Mouse (Mus musculus): ENCODE results near the gene Tmem37. TPM values are rescaled to one million over a fixed set of nuclear protein-coding genes. Genes with fewer than 3 reads are reported as not detected.

Tmem37 gene
- polyA plus RNA-seq, 2 experiments, result 6.2 to 9.7 TPM

DNA sequence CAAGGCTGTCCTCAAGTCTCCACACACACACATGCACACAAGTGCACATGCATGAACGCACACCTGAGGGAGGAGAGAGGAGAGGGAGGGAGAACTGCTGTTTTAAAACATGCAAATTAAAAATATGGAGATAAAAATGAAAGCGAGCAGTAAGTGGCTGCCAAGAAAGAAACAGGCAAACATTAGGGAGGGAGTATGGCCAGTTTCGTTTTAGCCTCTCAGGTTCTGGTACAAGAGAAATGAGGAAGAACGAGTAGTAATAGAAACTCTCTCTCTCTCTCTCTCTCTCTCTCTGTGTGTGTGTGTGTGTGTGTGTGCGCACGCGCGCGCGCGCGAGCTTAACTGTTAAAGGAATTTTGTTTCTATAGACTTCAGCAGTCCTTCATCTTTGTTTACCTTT is 54.4 kb downstream of the Tmem37 start:
- Histone ChIP-seq H3K27ac (replicated peaks; ENCODE audit: low read depth, low read length) (no peak overlapping the region), H3K4me2 (replicated peaks; ENCODE audit: low read depth, low read length, severe bottlenecking) (no peak overlapping the region), H3K36me3 (ENCODE audit: control insufficient read depth, insufficient read depth, low read length) (no peaks in the 10 kb centered on the region), H3K9ac (ENCODE audit: low read depth, low read length, severe bottlenecking) (no peak overlapping the region), H3K9me3 (ENCODE audit: control insufficient read depth, low read length) (no peaks in the 10 kb centered on the region), H3K4me3 (replicated peaks; ENCODE audit: low read length) (no peak overlapping the region), H3K4me1 (ENCODE audit: control insufficient read depth, insufficient read depth, low read length) (no peaks in the 10 kb centered on the region), H3K27me3 (ENCODE audit: control insufficient read depth, insufficient read depth, low read length) (no peaks in the 10 kb centered on the region)
- no peak for TF ChIP-seq POLR2A (IDR thresholded peaks at IDR 0.05; ENCODE audit: borderline replicate concordance, extremely low read depth, insufficient read depth, insufficient read length)
- ATAC-seq (ENCODE audit: low FRiP score, low read depth) (no peak), DNase-seq (ENCODE audit: low spot score) (no peak)
- WGBS, result 94% methylated on average over 12 of the region's 12 CpGs

DNA sequence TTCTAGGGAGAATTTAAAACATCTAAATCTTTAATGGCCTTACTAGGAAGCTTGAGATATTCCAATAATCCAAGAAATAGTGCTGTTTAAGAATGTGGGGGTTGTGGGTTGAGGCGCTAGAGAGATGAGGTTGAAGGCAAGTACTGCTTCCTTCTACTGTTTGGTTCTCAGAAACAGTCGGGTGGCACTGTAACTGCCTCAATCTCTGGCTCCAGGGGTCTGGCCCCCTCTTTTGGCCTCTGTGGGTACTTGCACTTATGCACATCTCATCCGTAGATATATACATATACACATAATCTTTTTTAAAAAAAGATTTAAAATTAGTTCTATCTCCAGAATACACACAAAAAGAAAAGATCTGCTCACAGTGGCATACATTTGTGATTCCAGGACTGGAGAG is 55.0 kb downstream of the Tmem37 start:
- TF ChIP-seq POLR2A (IDR thresholded peaks at IDR 0.05; ENCODE audit: borderline replicate concordance, extremely low read depth, insufficient read depth, insufficient read length), result no peak

More for the DNA sequence above, 55.0 kb downstream of the Tmem37 start:
- 71% methylated on average over 3 of the region's 3 CpGs for WGBS
- Histone ChIP-seq H3K27me3 (ENCODE audit: control insufficient read depth, insufficient read depth, low read length) (no peaks in the 10 kb centered on the region), H3K9me3 (ENCODE audit: control insufficient read depth, low read length) (no peaks in the 10 kb centered on the region), H3K4me2 (replicated peaks; ENCODE audit: low read depth, low read length, severe bottlenecking) (no peak overlapping the region), H3K36me3 (ENCODE audit: control insufficient read depth, insufficient read depth, low read length) (no peaks in the 10 kb centered on the region), H3K4me1 (ENCODE audit: control insufficient read depth, insufficient read depth, low read length) (no peaks in the 10 kb centered on the region), H3K27ac (replicated peaks; ENCODE audit: low read depth, low read length) (no peak overlapping the region), H3K9ac (ENCODE audit: low read depth, low read length, severe bottlenecking) (no peak overlapping the region), H3K4me3 (replicated peaks; ENCODE audit: low read length) (no peak overlapping the region)
- ATAC-seq (ENCODE audit: low FRiP score, low read depth) (no peak), DNase-seq (ENCODE audit: low spot score) (no peak)

Other genes with a start within 250 kb of the Tmem37 start
- gene Ptpn4, start 236.5 kb downstream of the Tmem37 start, polyA plus RNA-seq (2012; rRNA removed), result 4.2 and 4.3 TPM in 2 replicates
- 7.4 and 7.5 TPM in 2 replicates for gene Ptpn4, start 236.5 kb downstream of the Tmem37 start, polyA plus RNA-seq (2014; fragmentation: Nextera tagmentation; extraction: Ambion mirVana)
- gene Tmem177, start 160.9 kb downstream of the Tmem37 start, polyA plus RNA-seq (2012; rRNA removed), result 6.1 and 6.5 TPM in 2 replicates
- gene Tmem177, start 160.9 kb downstream of the Tmem37 start, polyA plus RNA-seq (2014; fragmentation: Nextera tagmentation; extraction: Ambion mirVana), result 6.8 and 7.8 TPM in 2 replicates
- gene Cfap221, start 76.8 kb downstream of the Tmem37 start, polyA plus RNA-seq (2012; rRNA removed), result 0.06 TPM in 1 of 2 replicates, not detected in the other
- gene Cfap221, start 76.8 kb downstream of the Tmem37 start, polyA plus RNA-seq (2014; fragmentation: Nextera tagmentation; extraction: Ambion mirVana), result 0.18 TPM in 1 of 2 replicates, not detected in the other
- gene Sctr, start 67.2 kb downstream of the Tmem37 start, polyA plus RNA-seq (2012; rRNA removed), result 0.55 and 0.82 TPM in 2 replicates
- gene Sctr, start 67.2 kb downstream of the Tmem37 start, polyA plus RNA-seq (2014; fragmentation: Nextera tagmentation; extraction: Ambion mirVana), result 0.29 TPM in 1 of 2 replicates, not detected in the other
- 313 and 381 TPM in 2 replicates for gene Dbi, start 47.0 kb upstream of the Tmem37 start, polyA plus RNA-seq (2012; rRNA removed)
- 660 and 749 TPM in 2 replicates for gene Dbi, start 47.0 kb upstream of the Tmem37 start, polyA plus RNA-seq (2014; fragmentation: Nextera tagmentation; extraction: Ambion mirVana)
- 6.4 and 11.4 TPM in 2 replicates for gene 3110009E18Rik, start 47.1 kb upstream of the Tmem37 start, polyA plus RNA-seq (2012; rRNA removed)
- gene 3110009E18Rik, start 47.1 kb upstream of the Tmem37 start, polyA plus RNA-seq (2014; fragmentation: Nextera tagmentation; extraction: Ambion mirVana), result 19.8 and 20.9 TPM in 2 replicates
- gene Steap3, start 198.6 kb upstream of the Tmem37 start, polyA plus RNA-seq (2012; rRNA removed), result 9.1 and 12.6 TPM in 2 replicates
- gene Steap3, start 198.6 kb upstream of the Tmem37 start, polyA plus RNA-seq (2014; fragmentation: Nextera tagmentation; extraction: Ambion mirVana), result 7.7 and 8.1 TPM in 2 replicates

Data from limb, embryonic 14.5 days (tissue).